Mouse (Mus musculus): ENCODE data around the gene Zc3h7a. TPM values are rescaled to one million over a fixed set of nuclear protein-coding genes. Genes with fewer than 3 reads are reported as not detected.

The Zc3h7a gene
- 32.3 and 79.7 TPM in 2 replicates for polyA plus RNA-seq (2012; rRNA removed; ENCODE audit: low replicate concordance)

GRCm38 (mm10) chr16:11176208-11176883, at the start of gene Zc3h7a:
Gene Zc3h7a, minus strand, starts transcription at chr16:11176393.

DNA sequence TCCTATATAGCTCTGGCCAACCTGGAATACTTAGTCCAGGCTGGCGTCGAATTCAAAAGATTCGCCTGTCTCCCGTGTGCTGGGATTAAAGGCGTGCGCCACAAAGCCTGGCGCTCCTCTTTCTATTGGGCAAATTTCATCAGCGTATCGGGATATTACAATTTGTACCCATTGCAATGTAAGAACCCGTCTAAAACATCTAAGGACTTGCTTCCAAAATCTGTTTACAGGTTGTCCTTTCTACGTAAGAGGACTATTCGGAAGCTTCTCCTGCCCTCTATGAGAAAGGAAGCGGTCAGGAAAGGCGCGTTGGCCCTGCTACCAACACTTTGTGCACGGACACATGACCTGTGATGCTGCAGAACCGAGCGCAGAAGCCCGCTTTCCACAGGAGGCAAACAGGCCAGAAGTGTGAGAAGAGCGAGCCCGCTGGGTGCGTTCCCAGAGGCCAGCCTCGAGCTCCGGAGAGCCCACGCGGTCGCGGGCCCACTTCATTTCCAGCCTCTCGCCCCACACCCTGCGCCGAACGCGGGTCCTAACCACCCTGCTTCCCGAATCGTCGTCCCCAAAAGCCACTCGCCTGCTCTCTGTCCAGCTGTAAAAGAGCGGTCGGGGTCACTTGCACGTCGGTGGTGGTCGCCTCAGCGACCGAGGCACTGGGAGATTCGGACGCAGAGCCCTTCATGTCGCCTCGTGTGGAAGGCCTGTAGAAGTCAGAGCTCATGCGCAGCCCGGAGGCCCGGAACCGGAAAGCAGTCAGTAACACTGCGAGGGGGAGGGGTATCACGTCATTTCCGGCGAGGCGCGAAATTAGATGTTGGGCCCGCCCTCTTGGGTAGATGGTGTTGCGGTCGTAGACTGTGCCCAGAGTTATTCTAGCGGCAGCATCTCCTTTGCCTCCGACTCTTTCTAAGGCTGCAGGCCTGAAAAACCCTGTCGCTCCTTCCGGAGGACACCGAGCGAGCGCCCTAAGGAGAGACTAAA, 26.7 kb upstream of the Zc3h7a start, which contains the start of gene Rsl1d1:
Gene Rsl1d1 (minus strand): TSS at position 761 of the 984 bp plus-strand sequence.

DNA sequence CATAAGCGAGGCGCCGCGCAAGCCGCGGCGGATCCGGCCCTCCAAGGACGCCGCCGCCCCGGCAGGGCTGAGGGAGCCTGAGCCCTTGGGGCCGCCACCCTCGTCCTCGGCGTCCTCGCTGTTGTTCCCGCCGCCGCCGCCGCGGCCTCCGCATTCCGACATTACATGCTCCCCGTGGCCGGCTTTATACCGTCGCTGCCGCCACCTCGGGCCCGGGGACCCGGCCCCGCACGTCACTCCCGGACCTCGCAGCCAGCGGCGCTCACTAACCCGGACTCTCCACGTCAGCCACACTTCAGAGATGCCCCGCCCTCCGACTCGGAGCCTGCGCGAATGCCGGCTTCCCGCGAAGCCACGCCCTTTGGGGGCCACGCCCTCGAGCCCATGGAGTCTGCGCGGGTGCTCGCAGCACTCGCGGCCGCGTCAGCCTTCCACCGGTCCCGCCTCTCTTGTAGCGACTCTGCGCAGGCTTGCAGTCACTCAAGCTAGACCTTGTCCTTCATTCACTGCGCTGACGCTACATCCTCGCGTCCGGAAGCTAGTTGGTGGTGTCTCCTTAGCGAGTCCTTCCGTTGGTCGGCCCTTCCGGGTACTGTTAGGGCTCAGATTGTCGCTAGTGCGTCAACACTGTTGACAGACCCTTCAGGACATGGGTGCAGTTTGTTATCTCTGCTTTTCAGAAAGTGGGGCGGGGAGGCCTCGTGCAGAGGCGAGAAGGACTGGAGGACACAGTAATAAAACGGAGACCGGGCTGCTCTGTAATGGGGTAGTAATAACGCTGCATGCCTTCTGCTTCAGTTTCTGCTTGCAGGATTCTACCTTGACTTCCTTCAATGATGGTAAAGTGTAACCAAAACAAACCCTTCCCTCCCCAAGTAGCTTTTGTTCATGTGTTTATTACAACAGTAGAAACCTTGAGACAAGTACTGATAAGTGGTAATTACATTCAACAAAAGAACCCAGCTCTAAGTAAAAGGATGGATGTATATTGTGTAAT, 41.5 kb downstream of the Zc3h7a start, which contains the start of gene Txndc11:
Gene Txndc11 (minus strand): TSS at position 303 of the 997 bp plus-strand sequence.

Other genes starting within 250 kb of the Zc3h7a start
- 46.6 and 62.2 TPM in 2 replicates for gene Snn, start 115.4 kb downstream of the Zc3h7a start, polyA plus RNA-seq (2012; rRNA removed; ENCODE audit: low replicate concordance)
- gene Litaf, start 110.2 kb downstream of the Zc3h7a start, polyA plus RNA-seq (2012; rRNA removed; ENCODE audit: low replicate concordance), result 212 and 364 TPM in 2 replicates
- 24.4 and 29.2 TPM in 2 replicates for gene Txndc11, start 41.7 kb downstream of the Zc3h7a start, polyA plus RNA-seq (2012; rRNA removed; ENCODE audit: low replicate concordance)
- 3.6 and 8.8 TPM in 2 replicates for gene Rsl1d1, start 26.9 kb upstream of the Zc3h7a start, polyA plus RNA-seq (2012; rRNA removed; ENCODE audit: low replicate concordance)
- 13.4 and 46.1 TPM in 2 replicates for gene Gspt1, start 77.9 kb upstream of the Zc3h7a start, polyA plus RNA-seq (2012; rRNA removed; ENCODE audit: low replicate concordance)
- 1.8 and 2.7 TPM in 2 replicates for gene Tnfrsf17, start 137.4 kb upstream of the Zc3h7a start, polyA plus RNA-seq (2012; rRNA removed; ENCODE audit: low replicate concordance)
- 8.9 and 11.4 TPM in 2 replicates for gene Snx29, start 146.5 kb upstream of the Zc3h7a start, polyA plus RNA-seq (2012; rRNA removed; ENCODE audit: low replicate concordance)